8 mouse cellular contexts compared by ENCODE assay signal in genomic region chr2:166140427-166140826, GRCm38 (mm10). TPM values are rescaled to one million over a fixed set of nuclear protein-coding genes. Genes with fewer than 3 reads are reported as not detected.
DNase-seq lines count a peak whose midpoint lies in the region; ATAC-seq and TF ChIP-seq lines count a peak whose summit lies in the region.
"Had no signal": no experiment of that assay in that cellular context is flagged by ENCODE, and none has a peak within 500 bp of the region (broad histone marks: within the 10 kb centered on the region; RNA-seq: fewer than 3 reads in every experiment).

No protein-coding gene starts in this region.

- TF ChIP-seq CTCF in ES-Bruce4 (IDR thresholded peaks at IDR 0.05; ENCODE audit: low read depth, low read length): no peak
- TF ChIP-seq CTCF in testis, adult 2 months (IDR thresholded peaks at IDR 0.05; ENCODE audit: control insufficient read depth, insufficient read depth, insufficient replicate concordance, low read depth, low read length): no peak
- TF ChIP-seq CTCF in midbrain, postnatal 0 days (IDR thresholded peaks at IDR 0.05): no peak

- ATAC-seq in midbrain, postnatal 0 days (ENCODE audit: low FRiP score): no peak

- DNase-seq in NIH3T3 (ENCODE audit: low read depth): peak; percentile 42
- DNase-seq in heart, adult 8-10 months (ENCODE audit: low spot score): peak; percentile 82
- peak; percentile 46 to 51 for DNase-seq in left cerebral cortex, adult 18-20 months (ENCODE audit: low spot score in 2 of 2)
- no peak for DNase-seq in thymus, postnatal 10 days (ENCODE audit: low spot score in 2 of 2)
- DNase-seq in midbrain, postnatal 0 days (ENCODE audit: low spot score): no peak

- WGBS in midbrain, postnatal 0 days: 79% methylated on average over 9 of the region's 9 CpGs

- TF ChIP-seq POLR2A in ES-Bruce4 (IDR thresholded peaks at IDR 0.05; ENCODE audit: insufficient read depth, low read length): no peak
- no peak for TF ChIP-seq POLR2A in testis, adult 2 months (IDR thresholded peaks at IDR 0.05; ENCODE audit: control insufficient read depth, low read depth, low read length)

- H3K4me2 ChIP-seq in midbrain, postnatal 0 days (ENCODE audit: low read depth, low read length, poor library complexity, severe bottlenecking): no peak overlapping the region
- H3K4me2 ChIP-seq: hindbrain, embryonic 15.5 days had no signal

- H3K36me3 ChIP-seq in ES-Bruce4 (ENCODE audit: control insufficient read depth, insufficient read depth, low read length, poor library complexity, severe bottlenecking): no peaks in the 10 kb centered on the region
- H3K36me3 ChIP-seq in testis, adult 2 months (ENCODE audit: control insufficient read depth, insufficient read depth, low read length): no peaks in the 10 kb centered on the region
- peaks cover 5% of the 10 kb centered on the region; the same call in 1 of the 2 replicates for H3K36me3 ChIP-seq in midbrain, postnatal 0 days (ENCODE audit: insufficient read depth, low read length)
- H3K36me3 ChIP-seq: hindbrain, embryonic 15.5 days had no signal

- no peaks in the 10 kb centered on the region for H3K27me3 ChIP-seq in ES-Bruce4 (ENCODE audit: control insufficient read depth, insufficient read depth, low read length, poor library complexity, severe bottlenecking)
- H3K27me3 ChIP-seq in testis, adult 2 months (ENCODE audit: control insufficient read depth, insufficient read depth, low read length): no peaks in the 10 kb centered on the region
- H3K27me3 ChIP-seq in midbrain, postnatal 0 days (ENCODE audit: insufficient read depth, low read length): no peaks in the 10 kb centered on the region
- H3K27me3 ChIP-seq: hindbrain, embryonic 15.5 days had no signal

- H3K27ac ChIP-seq in ES-Bruce4 (ENCODE audit: insufficient read depth, low read length): peak overlapping the region; percentile 62
- peak overlapping the region; percentile 37; the same call in 1 of the 2 replicates for H3K27ac ChIP-seq in testis, adult 2 months (ENCODE audit: control insufficient read depth, insufficient read depth, low read depth, low read length)
- no peak overlapping the region for H3K27ac ChIP-seq in midbrain, postnatal 0 days (ENCODE audit: low read depth, low read length)
- H3K27ac ChIP-seq: hindbrain, embryonic 15.5 days had no signal

- no peak overlapping the region for H3K9ac ChIP-seq in ES-Bruce4 (ENCODE audit: low read depth, poor library complexity, severe bottlenecking)
- H3K9ac ChIP-seq in midbrain, postnatal 0 days (replicated peaks; ENCODE audit: low read length, poor library complexity, severe bottlenecking): no peak overlapping the region
- H3K9ac ChIP-seq: hindbrain, embryonic 15.5 days had no signal

- H3K4me1 ChIP-seq in ES-Bruce4 (ENCODE audit: control insufficient read depth, insufficient read depth, low read length): peaks cover 24% of the 10 kb centered on the region
- H3K4me1 ChIP-seq in testis, adult 2 months (ENCODE audit: control insufficient read depth, insufficient read depth, low read length): peaks cover 13% of the 10 kb centered on the region
- peaks cover 9% of the 10 kb centered on the region; the same call in 1 of the 2 replicates for H3K4me1 ChIP-seq in midbrain, postnatal 0 days (ENCODE audit: insufficient read depth, low read length)

- H3K4me3 ChIP-seq in ES-Bruce4 (ENCODE audit: low read depth, low read length): no peak overlapping the region
- no peak overlapping the region for H3K4me3 ChIP-seq in testis, adult 2 months (ENCODE audit: control insufficient read depth, low read depth, low read length)
- H3K4me3 ChIP-seq in midbrain, postnatal 0 days (ENCODE audit: low read depth, low read length): no peak overlapping the region
- H3K4me3 ChIP-seq: hindbrain, embryonic 15.5 days had no signal

- no peak for TF ChIP-seq EP300 in ES-Bruce4 (IDR thresholded peaks at IDR 0.05; ENCODE audit: insufficient read depth, low read depth, low read length)

- no peaks in the 10 kb centered on the region for H3K9me3 ChIP-seq in ES-Bruce4 (replicated peaks; ENCODE audit: control insufficient read depth, insufficient read depth, low read length, poor library complexity, severe bottlenecking)
- H3K9me3 ChIP-seq in midbrain, postnatal 0 days (ENCODE audit: low read length): no peaks in the 10 kb centered on the region
- H3K9me3 ChIP-seq: hindbrain, embryonic 15.5 days had no signal

RNA-seq across cellular contexts. Expression of gene Sulf2, which starts 15.0 kb away (rescaled TPM):
- 116 and 119 TPM in 2 replicates for polyA plus RNA-seq in ES-Bruce4 (2011; ENCODE audit: insufficient read depth, insufficient read length, low read depth, missing spikeins)
- total RNA-seq in heart, adult 8-10 months (2022): 10 to 100 TPM; 35.9 to 47.8 (median 41.1) TPM
- total RNA-seq in left cerebral cortex, adult 18-20 months (2021): 10 to 100 TPM; 71.3 to 81.2 TPM
- 14.2 and 15.6 TPM in 2 replicates for polyA plus RNA-seq in testis, adult 2 months (2012; rRNA removed)
- 127 and 131 TPM in 2 replicates for total RNA-seq in midbrain, postnatal 0 days (2014; rRNA removed)
- polyA plus RNA-seq in midbrain, postnatal 0 days (2015; fragmentation: Nextera tagmentation; extraction: Ambion mirVana): 95.8 and 99.6 TPM in 2 replicates

Comparison
In these comparisons a context has a peak if more than half of its experiments do, and no peak if none do; other contexts are left out.
1. DNase-seq: peak in NIH3T3 (single experiment), heart, adult 8-10 months (single experiment) and left cerebral cortex, adult 18-20 months (2 of 2); none in thymus, postnatal 10 days (0 of 2) and midbrain, postnatal 0 days (single experiment).